Mouse (Mus musculus): ENCODE measurements around the gene Itpkb. TPM values are rescaled to one million over a fixed set of nuclear protein-coding genes. Genes with fewer than 3 reads are reported as not detected.

The Itpkb gene
- 57.7 and 71.2 TPM in 2 replicates for total RNA-seq (2021)
- long read RNA-seq, partial matches to known transcripts = 9 of 13 reads
- long read RNA-seq, other reads (novel, unspliced or antisense) = 4 of 13 reads

- peak; percentile 79 for DNase-seq
Measured at GRCm38 (mm10) chr1:180330145-180330706, at the start of gene Itpkb. Itpkb (plus strand) TSS chr1:180330485.

DNA sequence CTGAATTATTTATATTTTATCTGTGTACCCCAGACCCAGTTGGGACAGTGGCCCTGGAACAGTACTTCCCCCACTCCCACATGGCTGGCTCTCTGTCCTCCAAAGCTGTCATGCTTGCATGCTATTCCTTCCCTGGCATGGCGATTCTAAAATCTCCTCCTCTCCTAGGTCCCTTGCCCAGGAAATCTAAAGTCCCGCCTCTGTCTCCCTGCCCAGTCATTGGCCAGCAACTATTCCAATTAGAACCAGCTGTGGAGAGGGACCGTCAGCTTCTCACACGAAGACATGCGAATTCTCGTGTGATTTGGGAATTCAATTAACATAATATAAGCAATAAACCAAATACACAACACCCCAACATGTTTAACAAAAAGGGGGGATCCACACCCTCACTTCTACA is 47.7 kb upstream of the Itpkb start:
- DNase-seq = no peak

DNA sequence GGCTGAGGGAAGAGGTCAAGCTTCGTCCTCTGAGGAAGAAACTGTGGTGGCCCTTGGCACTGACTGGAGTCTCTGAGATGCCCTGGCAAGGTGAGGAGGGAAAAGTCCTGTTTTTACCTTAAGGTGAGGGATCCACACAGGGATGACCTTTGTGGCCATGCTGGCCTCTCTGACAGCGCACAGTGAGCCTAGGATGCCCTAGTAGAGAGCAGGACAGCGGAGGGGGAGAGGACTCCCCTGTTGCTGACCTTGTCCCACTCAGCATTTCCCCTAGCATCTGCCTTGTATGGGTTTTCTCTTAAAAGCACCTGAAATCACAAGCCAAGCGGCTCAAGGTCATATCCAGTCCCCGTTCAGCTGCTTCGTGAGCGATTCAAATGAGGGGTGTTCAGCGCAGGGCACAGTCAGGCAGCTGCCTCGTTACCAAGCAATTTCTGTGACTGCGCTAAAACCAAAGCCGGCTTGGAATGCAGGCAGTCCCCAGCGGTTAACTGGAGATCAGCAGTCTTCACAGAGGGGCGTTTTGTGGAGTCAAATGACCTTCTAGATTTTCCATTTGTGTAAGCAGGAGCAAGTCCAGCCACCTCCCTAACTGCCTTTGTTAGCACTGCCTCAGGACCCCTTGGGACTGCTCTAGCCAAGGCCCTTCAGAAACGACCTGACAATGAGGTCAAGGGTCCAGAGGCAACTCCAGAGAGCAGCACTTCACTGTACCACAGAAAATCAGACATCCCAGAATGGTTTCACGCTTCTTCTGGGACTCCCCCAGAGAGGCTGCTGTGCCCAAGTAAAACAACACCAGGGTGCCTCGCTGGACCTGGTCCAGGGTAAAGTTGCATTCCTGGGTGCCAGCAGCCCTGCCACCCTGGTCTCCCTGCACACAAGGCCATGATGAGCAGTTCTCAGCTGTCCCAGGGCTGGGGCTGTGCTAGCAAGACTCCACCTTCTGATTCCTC is 46.2 kb upstream of the Itpkb start:
- DNase-seq = peak; percentile 40

- DNase-seq = peak; percentile 34
Measured at GRCm38 (mm10) chr1:180286081-180286831, 44.0 kb upstream of the Itpkb start.

DNA sequence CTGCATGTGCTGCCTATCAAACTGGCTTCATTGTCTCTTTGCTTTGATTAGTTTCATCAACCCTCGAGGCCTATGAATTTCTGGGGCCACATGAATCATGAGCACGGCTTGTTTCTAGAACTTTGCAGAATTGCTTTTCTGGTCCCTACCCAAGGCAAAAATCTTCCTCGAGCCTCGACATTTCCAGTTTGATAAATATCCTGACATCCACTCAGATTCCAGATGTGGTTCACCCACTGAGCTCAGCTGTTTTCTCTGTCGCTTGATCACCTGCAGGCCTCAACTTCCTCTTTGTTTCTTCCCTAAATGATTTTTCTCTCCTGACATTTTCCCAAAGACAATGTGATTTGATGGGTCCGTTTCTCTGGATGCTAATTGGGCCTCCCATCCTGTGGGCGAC is 42.1 kb upstream of the Itpkb start:
- DNase-seq = no peak

DNA sequence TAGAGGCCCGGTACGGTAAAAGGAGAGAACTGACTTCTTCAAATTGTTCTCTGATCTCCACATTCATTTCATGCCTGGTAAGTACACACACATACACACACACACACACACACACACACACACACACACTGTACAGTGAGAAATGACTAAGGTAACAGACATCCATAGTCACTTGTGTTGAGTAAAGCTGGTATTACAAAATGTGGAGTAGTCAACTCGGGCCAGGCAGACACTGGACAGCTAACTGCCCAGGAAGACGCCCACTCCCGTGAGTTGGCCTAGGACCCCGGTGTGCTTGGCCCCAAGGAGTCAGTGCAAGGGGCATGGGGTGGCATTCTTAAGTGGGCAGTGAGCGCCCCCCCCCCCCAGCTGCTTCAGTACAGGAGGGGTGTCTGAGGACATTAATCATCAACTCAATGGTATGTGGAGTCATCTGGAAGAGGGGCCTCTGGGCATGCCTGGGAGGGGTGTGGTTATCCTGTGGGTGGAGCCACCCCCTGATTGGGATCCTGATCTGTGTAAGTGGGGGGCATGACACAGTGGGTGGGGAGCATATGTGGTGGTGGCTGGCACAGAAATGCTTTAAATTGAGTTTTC is 41.3 kb upstream of the Itpkb start:
- no peak for DNase-seq

DNA sequence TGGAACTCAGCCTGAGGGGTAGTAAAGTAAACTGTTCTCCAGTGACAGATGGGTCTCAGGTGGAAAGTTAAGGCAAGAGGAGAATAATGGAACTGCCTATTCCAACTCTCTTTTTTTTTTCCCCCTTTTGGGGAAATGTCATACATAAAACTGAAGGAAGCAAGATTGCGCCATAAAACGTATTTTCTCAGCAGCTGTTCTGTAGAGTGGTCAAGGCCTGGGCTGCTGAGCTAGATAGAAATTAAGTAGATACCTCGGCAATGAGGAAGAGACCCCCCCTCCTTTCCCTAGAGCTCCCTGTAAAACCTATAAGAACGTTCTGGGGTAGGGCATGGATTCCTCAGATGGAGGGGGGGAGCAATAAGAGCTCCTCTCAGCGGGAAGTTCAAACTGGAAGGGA is 40.5 kb upstream of the Itpkb start:
- no peak for DNase-seq

- no peak for DNase-seq
Measured at GRCm38 (mm10) chr1:180290358-180290757, 39.9 kb upstream of the Itpkb start.

DNA sequence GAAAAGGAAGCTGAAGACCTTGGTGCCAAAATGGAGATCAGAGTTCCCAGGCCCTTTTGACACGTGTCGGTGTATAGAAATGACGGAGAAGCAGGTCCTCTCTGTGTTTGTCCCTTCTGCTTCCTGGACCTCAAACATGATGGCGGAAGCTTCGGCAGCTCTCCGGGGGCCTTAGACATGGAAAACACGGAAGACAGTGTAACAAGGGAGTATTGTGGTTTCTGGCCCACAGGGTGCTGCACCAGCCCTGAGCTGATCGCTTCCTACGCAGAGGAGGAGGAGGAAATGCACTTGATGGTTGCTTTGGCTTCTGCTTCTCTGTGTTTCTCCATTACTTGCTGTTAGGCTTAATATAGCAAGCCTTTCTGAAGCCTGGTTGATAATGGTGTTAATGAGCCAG is 34.2 kb upstream of the Itpkb start:
- no peak for DNase-seq

GRCm38 (mm10) chr1:180299697-180300096 is 30.6 kb upstream of the Itpkb start:
- DNase-seq = no peak

GRCm38 (mm10) chr1:180300292-180300691 is 30.0 kb upstream of the Itpkb start:
- no peak for DNase-seq

DNA sequence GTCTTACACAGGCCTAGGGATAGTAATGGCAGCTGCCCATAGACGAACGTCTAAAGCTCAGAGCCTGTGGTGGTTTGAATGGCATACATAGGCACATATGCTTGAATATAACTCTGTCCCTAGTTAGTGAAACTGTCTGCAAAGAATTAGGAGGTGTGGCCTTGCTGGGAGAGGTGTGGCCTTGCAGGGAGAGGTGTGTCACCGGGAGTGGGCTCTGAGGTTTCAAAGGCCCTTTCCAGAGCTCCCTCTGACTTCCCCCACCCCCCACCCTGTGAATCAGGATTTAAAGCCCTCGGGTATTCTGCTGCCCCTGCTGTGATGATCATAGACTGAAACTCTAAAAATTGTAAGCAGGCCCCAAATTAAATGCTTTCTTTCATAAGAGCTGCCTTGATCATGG is 29.3 kb upstream of the Itpkb start:
- DNase-seq = no peak

- DNase-seq = no peak
Measured at GRCm38 (mm10) chr1:180302253-180303120, 27.8 kb upstream of the Itpkb start.

DNA sequence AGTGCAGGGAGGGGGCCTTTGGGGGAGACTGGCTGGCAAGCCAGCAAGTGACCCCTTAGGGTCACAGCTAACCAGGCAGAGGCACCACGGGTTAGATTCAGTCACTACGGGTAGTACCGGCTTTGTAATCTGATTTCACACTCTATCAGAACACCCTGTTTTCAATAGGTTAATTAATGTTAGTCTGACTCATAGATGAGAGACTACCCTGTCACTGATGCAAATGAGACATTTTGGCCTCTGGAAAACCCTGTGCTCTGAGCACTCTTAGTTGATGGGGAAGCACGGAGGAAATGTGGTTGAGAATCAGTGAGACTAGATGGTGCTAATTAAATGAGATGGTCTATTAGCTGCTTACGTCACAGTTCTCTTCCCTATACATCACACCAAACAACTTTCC is 26.7 kb upstream of the Itpkb start:
- DNase-seq = no peak

DNA sequence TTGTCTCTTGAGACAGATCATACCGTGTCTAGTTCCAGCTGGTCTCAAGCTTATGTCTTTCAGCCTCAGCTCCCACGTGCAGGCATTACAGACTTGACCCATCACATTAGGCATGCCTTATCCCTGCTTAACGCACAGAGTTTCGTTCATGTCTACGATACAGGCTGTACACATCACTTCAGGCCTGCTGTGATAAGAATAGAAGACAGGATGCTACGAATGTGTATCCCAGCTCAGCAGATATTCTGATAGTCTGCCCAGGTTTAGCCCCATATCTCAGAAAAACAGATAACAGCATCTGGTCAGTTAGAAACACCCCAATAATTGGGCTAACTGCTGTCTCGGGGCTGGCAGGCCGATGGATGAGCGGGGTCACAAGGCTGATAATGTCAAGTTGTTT is 23.4 kb upstream of the Itpkb start:
- no peak for DNase-seq

GRCm38 (mm10) chr1:180307661-180308060 is 22.6 kb upstream of the Itpkb start:
- no peak for DNase-seq

GRCm38 (mm10) chr1:180308897-180309296 is 21.4 kb upstream of the Itpkb start:
- no peak for DNase-seq

GRCm38 (mm10) chr1:180312286-180312685 is 18.0 kb upstream of the Itpkb start:
- no peak for DNase-seq

GRCm38 (mm10) chr1:180312792-180313311 is 17.4 kb upstream of the Itpkb start:
- DNase-seq = peak; percentile 76

- no peak for DNase-seq
Measured at GRCm38 (mm10) chr1:180313517-180314440, 16.5 kb upstream of the Itpkb start.

Data from adrenal gland, postnatal 25 days (tissue).